Mouse (Mus musculus): ENCODE results near the gene Plbd2.

DNA sequence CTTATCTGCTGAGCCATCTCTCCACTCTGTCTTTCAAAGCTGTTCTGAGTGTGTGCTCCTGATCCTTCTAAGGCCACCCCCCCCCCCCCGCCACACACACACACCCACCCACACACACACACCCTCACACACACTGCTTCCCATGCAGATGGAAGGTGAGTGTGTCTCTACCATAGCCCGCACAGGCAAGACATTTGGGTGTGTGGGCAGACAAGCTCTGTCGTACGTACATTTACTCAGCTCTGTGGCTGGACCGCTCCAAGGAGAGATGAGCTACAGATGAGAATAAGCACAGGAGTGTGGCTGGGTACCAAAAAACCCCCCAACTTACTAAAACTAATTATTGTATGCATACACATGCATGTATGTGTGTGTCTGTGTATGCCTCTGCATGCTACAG, 47.2 kb upstream of the Plbd2 start:
- TF ChIP-seq CTCF (IDR thresholded peaks at IDR 0.05; ENCODE audit: control insufficient read depth, insufficient read depth, low read length) (no peak), POLR2A (IDR thresholded peaks at IDR 0.05; ENCODE audit: borderline replicate concordance, control insufficient read depth, low read depth, low read length) (no peak)
